In genomic region chr2:19004801-19005200, GRCm38 (mm10) we compare ENCODE assay signal across 10 mouse cellular contexts. TPM values are rescaled to one million over a fixed set of nuclear protein-coding genes. Genes with fewer than 3 reads are reported as not detected.
DNase-seq lines count a peak whose midpoint lies in the region; ATAC-seq and TF ChIP-seq lines count a peak whose summit lies in the region.
"Had no signal": no experiment of that assay in that cellular context is flagged by ENCODE, and none has a peak within 500 bp of the region (broad histone marks: within the 10 kb centered on the region; RNA-seq: fewer than 3 reads in every experiment).

No protein-coding gene starts in this region.

- no peaks in the 10 kb centered on the region for H3K27me3 ChIP-seq in kidney, embryonic 15.5 days
- H3K27me3 ChIP-seq in liver, adult 2 months (ENCODE audit: control insufficient read depth, insufficient read depth, low read length), result no peaks in the 10 kb centered on the region
- H3K27me3 ChIP-seq in stomach, postnatal 0 days (ENCODE audit: control insufficient read depth, insufficient read depth, low read length), result no peaks in the 10 kb centered on the region
- 0 out of 2 replicates have a peak, but pooled peaks cover 2% of the 10 kb centered on the region for H3K27me3 ChIP-seq in forebrain, postnatal 0 days (ENCODE audit: insufficient read depth, low read length)
- H3K27me3 ChIP-seq: heart, embryonic 15.5 days had no signal

- H3K27ac ChIP-seq in kidney, embryonic 15.5 days, result no peak overlapping the region
- peak overlapping the region; percentile 49 for H3K27ac ChIP-seq in bone marrow, adult 2 months (ENCODE audit: control insufficient read depth, insufficient read depth, low read depth, low read length, poor library complexity)
- peak overlapping the region; percentile 41; the same call in 1 of the 2 replicates for H3K27ac ChIP-seq in liver, adult 2 months (replicated peaks; ENCODE audit: insufficient read depth, low read depth, low read length)
- no peak overlapping the region for H3K27ac ChIP-seq in stomach, postnatal 0 days (replicated peaks)
- H3K27ac ChIP-seq in forebrain, postnatal 0 days (ENCODE audit: low read depth, low read length), result no peak overlapping the region
- H3K27ac ChIP-seq: heart, embryonic 15.5 days had no signal

- no peak overlapping the region for H3K9ac ChIP-seq in kidney, embryonic 15.5 days
- H3K9ac ChIP-seq in liver, adult 2 months (ENCODE audit: low read depth, low read length), result no peak overlapping the region
- H3K9ac ChIP-seq in stomach, postnatal 0 days (ENCODE audit: low read length), result no peak overlapping the region
- H3K9ac ChIP-seq in forebrain, postnatal 0 days, result no peak overlapping the region
- H3K9ac ChIP-seq: heart, embryonic 15.5 days had no signal

- H3K4me3 ChIP-seq in kidney, embryonic 15.5 days (replicated peaks), result no peak overlapping the region
- no peak overlapping the region for H3K4me3 ChIP-seq in bone marrow, adult 2 months (replicated peaks; ENCODE audit: control insufficient read depth, low read depth, low read length)
- H3K4me3 ChIP-seq in liver, adult 2 months (ENCODE audit: insufficient read depth, low read depth, low read length), result no peak overlapping the region
- no peak overlapping the region for H3K4me3 ChIP-seq in stomach, postnatal 0 days (ENCODE audit: low read depth, low read length)
- no peak overlapping the region for H3K4me3 ChIP-seq in forebrain, postnatal 0 days (ENCODE audit: low read depth, low read length)
- H3K4me3 ChIP-seq: heart, embryonic 15.5 days had no signal

- H3K36me3 ChIP-seq in kidney, embryonic 15.5 days, result no peaks in the 10 kb centered on the region
- H3K36me3 ChIP-seq in liver, adult 2 months (ENCODE audit: control insufficient read depth, insufficient read depth, low read length), result no peaks in the 10 kb centered on the region
- no peaks in the 10 kb centered on the region for H3K36me3 ChIP-seq in stomach, postnatal 0 days (ENCODE audit: control insufficient read depth, insufficient read depth, low read length)
- H3K36me3 ChIP-seq in forebrain, postnatal 0 days (ENCODE audit: insufficient read depth), result no peaks in the 10 kb centered on the region
- H3K36me3 ChIP-seq: heart, embryonic 15.5 days had no signal

- H3K4me2 ChIP-seq in kidney, embryonic 15.5 days, result no peak overlapping the region
- no peak overlapping the region for H3K4me2 ChIP-seq in stomach, postnatal 0 days (replicated peaks; ENCODE audit: low read depth)
- H3K4me2 ChIP-seq in forebrain, postnatal 0 days (ENCODE audit: low read depth), result no peak overlapping the region
- H3K4me2 ChIP-seq: heart, embryonic 15.5 days had no signal

- no peak for TF ChIP-seq CTCF in bone marrow, adult 2 months (IDR thresholded peaks at IDR 0.05; ENCODE audit: control insufficient read depth, insufficient read depth, low read length)
- no peak for TF ChIP-seq CTCF in liver, adult 2 months (IDR thresholded peaks at IDR 0.05; ENCODE audit: low read depth, low read length)
- no peak for TF ChIP-seq CTCF in stomach, postnatal 0 days (IDR thresholded peaks at IDR 0.05; ENCODE audit: low read depth)
- TF ChIP-seq CTCF in forebrain, postnatal 0 days (IDR thresholded peaks at IDR 0.05; ENCODE audit: low read depth), result no peak

- H3K4me1 ChIP-seq in kidney, embryonic 15.5 days, result peaks cover 4% of the 10 kb centered on the region
- peaks cover 9% of the 10 kb centered on the region for H3K4me1 ChIP-seq in bone marrow, adult 2 months (ENCODE audit: control insufficient read depth, insufficient read depth, low read length)
- no peaks in the 10 kb centered on the region for H3K4me1 ChIP-seq in liver, adult 2 months (ENCODE audit: control insufficient read depth, insufficient read depth, low read length)
- no peaks in the 10 kb centered on the region for H3K4me1 ChIP-seq in stomach, postnatal 0 days (replicated peaks; ENCODE audit: control insufficient read depth, insufficient read depth)
- no peaks in the 10 kb centered on the region for H3K4me1 ChIP-seq in forebrain, postnatal 0 days (ENCODE audit: insufficient read depth)
- H3K4me1 ChIP-seq: heart, embryonic 15.5 days had no signal

- TF ChIP-seq POLR2A in bone marrow, adult 2 months (IDR thresholded peaks at IDR 0.05; ENCODE audit: borderline replicate concordance, control insufficient read depth, low read depth, low read length), result 0 out of 2 replicates have a peak, but pooled peaks have one; percentile 4
- TF ChIP-seq POLR2A in liver, adult 2 months (IDR thresholded peaks at IDR 0.05; ENCODE audit: extremely low read depth, insufficient read depth, low read length), result no peak

- no peaks in the 10 kb centered on the region for H3K9me3 ChIP-seq in kidney, embryonic 15.5 days (replicated peaks)
- no peaks in the 10 kb centered on the region for H3K9me3 ChIP-seq in stomach, postnatal 0 days (ENCODE audit: control insufficient read depth, low read length)
- no peaks in the 10 kb centered on the region for H3K9me3 ChIP-seq in forebrain, postnatal 0 days (ENCODE audit: low read length)
- H3K9me3 ChIP-seq: heart, embryonic 15.5 days had no signal

- WGBS in kidney, embryonic 15.5 days, result 51% methylated on average over 10 of the region's 10 CpGs
- 7% methylated on average over 10 of the region's 10 CpGs for WGBS in bone marrow, adult 2 months
- 69% methylated on average over 10 of the region's 10 CpGs for WGBS in liver, adult 2 months
- WGBS in stomach, postnatal 0 days, result 82% methylated on average over 10 of the region's 10 CpGs
- 83% methylated on average over 10 of the region's 10 CpGs for WGBS in forebrain, postnatal 0 days

- no peak for ATAC-seq in kidney, embryonic 15.5 days (replicated peaks; ENCODE audit: low FRiP score)
- ATAC-seq in stomach, postnatal 0 days (ENCODE audit: low FRiP score, low TSS enrichment), result no peak
- no peak for ATAC-seq in forebrain, postnatal 0 days

- no peak for TF ChIP-seq EP300 in stomach, postnatal 0 days (optimal IDR thresholded peaks at IDR 0.05)

- DNase-seq in kidney, adult 9 months, result peak; percentile 14
- DNase-seq in liver, adult 2 months (ENCODE audit: extremely low read depth, low read depth, low spot score), result peak; percentile 42
- peak; percentile 57 for DNase-seq in skeletal muscle tissue, adult 2 months (ENCODE audit: low read depth, low spot score)
- no peak for DNase-seq in stomach, postnatal 0 days (ENCODE audit: low spot score)
- no peak for DNase-seq in forebrain, postnatal 0 days
- no peak for DNase-seq in adrenal gland, adult 8-10 months
- DNase-seq: embryo, embryonic 11 days had no signal

- H3K79me2 ChIP-seq in liver, adult 2 months (ENCODE audit: control insufficient read depth, insufficient read depth, low read length), result no peaks in the 10 kb centered on the region

RNA-seq across cellular contexts. Expression of gene 4930426L09Rik, which starts 6.7 kb away (rescaled TPM):
- 0.27 and 0.33 TPM in 2 replicates for polyA plus RNA-seq in kidney, embryonic 15.5 days (2015; fragmentation: Nextera tagmentation; extraction: Ambion mirVana)
- 2.4 TPM in 1 of 2 replicates, not detected in the other for polyA plus RNA-seq in bone marrow, adult 2 months (2011; ENCODE audit: insufficient read depth, insufficient read length, low replicate concordance, missing spikeins)
- total RNA-seq in liver, adult 2 months (2014; rRNA removed), result not detected in 2 replicates
- polyA plus RNA-seq in liver, adult 2 months (2012; rRNA removed), result 0.10 and 0.11 TPM in 2 replicates
- polyA plus RNA-seq in stomach, postnatal 0 days (2015; fragmentation: Nextera tagmentation; extraction: Ambion mirVana), result 0.44 and 0.93 TPM in 2 replicates
- total RNA-seq in forebrain, postnatal 0 days (2014; rRNA removed), result 0.29 and 0.31 TPM in 2 replicates
- 0.58 and 0.59 TPM in 2 replicates for polyA plus RNA-seq in forebrain, postnatal 0 days (2015; fragmentation: Nextera tagmentation; extraction: Ambion mirVana)
- total RNA-seq in adrenal gland, adult 8-10 months (2022), result 1 to 10 TPM in 1 of 4 experiments, under 1 TPM in 3; 0.23 to 1.2 (median 0.79) TPM

RNA-seq across cellular contexts. Expression of gene Pip4k2a, which starts 6.9 kb away (rescaled TPM):
- 13.2 TPM in 2 replicates for polyA plus RNA-seq in kidney, embryonic 15.5 days (2015; fragmentation: Nextera tagmentation; extraction: Ambion mirVana)
- 37.2 and 46.7 TPM in 2 replicates for polyA plus RNA-seq in bone marrow, adult 2 months (2011; ENCODE audit: insufficient read depth, insufficient read length, low replicate concordance, missing spikeins)
- 2.8 and 3.6 TPM in 2 replicates for total RNA-seq in liver, adult 2 months (2014; rRNA removed)
- polyA plus RNA-seq in liver, adult 2 months (2012; rRNA removed), result 0.82 and 1.7 TPM in 2 replicates
- polyA plus RNA-seq in stomach, postnatal 0 days (2015; fragmentation: Nextera tagmentation; extraction: Ambion mirVana), result 4.5 and 4.8 TPM in 2 replicates
- 9.3 and 10.8 TPM in 2 replicates for total RNA-seq in forebrain, postnatal 0 days (2014; rRNA removed)
- 8.4 and 9.5 TPM in 2 replicates for polyA plus RNA-seq in forebrain, postnatal 0 days (2015; fragmentation: Nextera tagmentation; extraction: Ambion mirVana)
- 10 to 100 TPM; 35.3 to 46.5 (median 39.4) TPM for total RNA-seq in adrenal gland, adult 8-10 months (2022)

Comparison
In these comparisons a context has a peak if more than half of its experiments do, and no peak if none do; other contexts are left out.
1. DNase-seq: peak in kidney, adult 9 months (single experiment), liver, adult 2 months (single experiment) and skeletal muscle tissue, adult 2 months (single experiment); none in stomach, postnatal 0 days (single experiment), forebrain, postnatal 0 days (single experiment) and adrenal gland, adult 8-10 months (single experiment).
2. H3K27ac ChIP-seq: peak in bone marrow, adult 2 months (single experiment) and liver, adult 2 months (single experiment); none in kidney, embryonic 15.5 days (single experiment), stomach, postnatal 0 days (single experiment) and forebrain, postnatal 0 days (single experiment).